Mouse (Mus musculus): Measurements from ENCODE around the gene Cdca8. TPM values are rescaled to one million over a fixed set of nuclear protein-coding genes. Genes with fewer than 3 reads are reported as not detected.

The Cdca8 gene
- polyA plus RNA-seq (2014; fragmentation: Illumina TruSeq; extraction: RNeasy Lipid Tissue Mini Kit (QIAGEN cat#74804); ENCODE audit: low read depth, low replicate concordance), result 1.5 TPM

GRCm38 (mm10) chr4:124939211-124939610, at the start of gene Cdca8:
TSS of gene Cdca8 (minus strand) at chr4:124939311.

GRCm38 (mm10) chr4:124985671-124986602, 46.8 kb upstream of the Cdca8 start, which contains the start of gene Rspo1:
TSS of gene Rspo1 (plus strand) at chr4:124986430.

GRCm38 (mm10) chr4:124936613-124937471, 2.3 kb downstream of the Cdca8 start, which contains the start of gene 9930104L06Rik:
TSS of gene 9930104L06Rik (plus strand) at chr4:124937048.

GRCm38 (mm10) chr4:124880599-124880998, 58.5 kb downstream of the Cdca8 start, which contains the start of gene Epha10:
TSS of gene Epha10 (plus strand) at chr4:124880899.

Other genes starting within 250 kb of the Cdca8 start
- gene Utp11, start 245.7 kb downstream of the Cdca8 start, polyA plus RNA-seq (2014; fragmentation: Illumina TruSeq; extraction: RNeasy Lipid Tissue Mini Kit (QIAGEN cat#74804); ENCODE audit: low read depth, low replicate concordance), result 27.4 TPM
- not detected for gene Fhl3, start 238.6 kb downstream of the Cdca8 start, polyA plus RNA-seq (2014; fragmentation: Illumina TruSeq; extraction: RNeasy Lipid Tissue Mini Kit (QIAGEN cat#74804); ENCODE audit: low read depth, low replicate concordance)
- 15.3 TPM for gene Sf3a3, start 224.5 kb downstream of the Cdca8 start, polyA plus RNA-seq (2014; fragmentation: Illumina TruSeq; extraction: RNeasy Lipid Tissue Mini Kit (QIAGEN cat#74804); ENCODE audit: low read depth, low replicate concordance)
- gene Inpp5b, start 197.5 kb downstream of the Cdca8 start, polyA plus RNA-seq (2014; fragmentation: Illumina TruSeq; extraction: RNeasy Lipid Tissue Mini Kit (QIAGEN cat#74804); ENCODE audit: low read depth, low replicate concordance), result 15.7 TPM
- gene Mtf1, start 137.2 kb downstream of the Cdca8 start, polyA plus RNA-seq (2014; fragmentation: Illumina TruSeq; extraction: RNeasy Lipid Tissue Mini Kit (QIAGEN cat#74804); ENCODE audit: low read depth, low replicate concordance), result 7.2 TPM
- gene Yrdc, start 88.6 kb downstream of the Cdca8 start, polyA plus RNA-seq (2014; fragmentation: Illumina TruSeq; extraction: RNeasy Lipid Tissue Mini Kit (QIAGEN cat#74804); ENCODE audit: low read depth, low replicate concordance), result 15.7 TPM
- gene 1110065P20Rik, start 88.1 kb downstream of the Cdca8 start, polyA plus RNA-seq (2014; fragmentation: Illumina TruSeq; extraction: RNeasy Lipid Tissue Mini Kit (QIAGEN cat#74804); ENCODE audit: low read depth, low replicate concordance), result 1.5 TPM
- not detected for gene Maneal, start 77.1 kb downstream of the Cdca8 start, polyA plus RNA-seq (2014; fragmentation: Illumina TruSeq; extraction: RNeasy Lipid Tissue Mini Kit (QIAGEN cat#74804); ENCODE audit: low read depth, low replicate concordance)
- gene Epha10, start 58.4 kb downstream of the Cdca8 start, polyA plus RNA-seq (2014; fragmentation: Illumina TruSeq; extraction: RNeasy Lipid Tissue Mini Kit (QIAGEN cat#74804); ENCODE audit: low read depth, low replicate concordance), result not detected
- gene 9930104L06Rik, start 2.3 kb downstream of the Cdca8 start, polyA plus RNA-seq (2014; fragmentation: Illumina TruSeq; extraction: RNeasy Lipid Tissue Mini Kit (QIAGEN cat#74804); ENCODE audit: low read depth, low replicate concordance), result 2.9 TPM
- gene Rspo1, start 47.1 kb upstream of the Cdca8 start, polyA plus RNA-seq (2014; fragmentation: Illumina TruSeq; extraction: RNeasy Lipid Tissue Mini Kit (QIAGEN cat#74804); ENCODE audit: low read depth, low replicate concordance), result 0.26 TPM
- 34.0 TPM for gene Gnl2, start 77.3 kb upstream of the Cdca8 start, polyA plus RNA-seq (2014; fragmentation: Illumina TruSeq; extraction: RNeasy Lipid Tissue Mini Kit (QIAGEN cat#74804); ENCODE audit: low read depth, low replicate concordance)
- gene Dnali1, start 126.4 kb upstream of the Cdca8 start, polyA plus RNA-seq (2014; fragmentation: Illumina TruSeq; extraction: RNeasy Lipid Tissue Mini Kit (QIAGEN cat#74804); ENCODE audit: low read depth, low replicate concordance), result not detected
- 6.6 TPM for gene Snip1, start 127.4 kb upstream of the Cdca8 start, polyA plus RNA-seq (2014; fragmentation: Illumina TruSeq; extraction: RNeasy Lipid Tissue Mini Kit (QIAGEN cat#74804); ENCODE audit: low read depth, low replicate concordance)
- 10.5 TPM for gene Meaf6, start 145.8 kb upstream of the Cdca8 start, polyA plus RNA-seq (2014; fragmentation: Illumina TruSeq; extraction: RNeasy Lipid Tissue Mini Kit (QIAGEN cat#74804); ENCODE audit: low read depth, low replicate concordance)
- gene Zc3h12a, start 188.5 kb upstream of the Cdca8 start, polyA plus RNA-seq (2014; fragmentation: Illumina TruSeq; extraction: RNeasy Lipid Tissue Mini Kit (QIAGEN cat#74804); ENCODE audit: low read depth, low replicate concordance), result 0.32 TPM